Mouse (Mus musculus) hematopoietic stem cell, adult 5-6 weeks (primary cell): Measurements from ENCODE around the gene Mllt6. TPM values are rescaled to one million over a fixed set of nuclear protein-coding genes. Genes with fewer than 3 reads are reported as not detected.
A peak's percentile ranks its signal among the peaks of the same experiment; 100 is the strongest.

Experiments used
- ATAC-seq, 2 experiments: fragments of 125-278 bp in 1 of 2; replicated peaks in 1 of 2; 2 replicates each; pipeline ENCODE4 v1.8.0; 2016 to 2017; ENCODE audit warnings: inconsistent platforms in 2 of 2, mild to moderate bottlenecking in 2 of 2, moderate number of reproducible peaks in 2 of 2, low read depth in 1 of 2, moderate TSS enrichment in 1 of 2; ENCODE audit not compliant: low FRiP score in 2 of 2, poor library complexity in 2 of 2, severe bottlenecking in 2 of 2, insufficient read depth in 1 of 2, low TSS enrichment in 1 of 2
- total RNA-seq: library from RNA; stranded (forward); fragments of 172-1452, 232-1000 nt; gene quantifications from 2 replicates; pipeline ENCODE4 v1.2.3, GENCODE M21; 2017

Gene Mllt6
- total RNA-seq, 1 experiment from 2014 or later, result 19.5 TPM

GRCm38 (mm10) chr11:97680430-97680829, 17.2 kb downstream of the Mllt6 start:
- no peak for ATAC-seq

- ATAC-seq, result no peak
Measured at GRCm38 (mm10) chr11:97682504-97683055, 19.4 kb downstream of the Mllt6 start.

GRCm38 (mm10) chr11:97684063-97684680, 21.0 kb downstream of the Mllt6 start:
- peak in 1 of 2 experiments; percentile 15; a peak in 1 of 4 replicates for ATAC-seq

- ATAC-seq, result no peak
Measured at GRCm38 (mm10) chr11:97684766-97685165, 21.6 kb downstream of the Mllt6 start.

GRCm38 (mm10) chr11:97685613-97686321, 22.6 kb downstream of the Mllt6 start, which contains the start of gene Cisd3:
TSS of gene Cisd3 (plus strand) at chr11:97685826.
- peak; percentile 80 to 81 for ATAC-seq

GRCm38 (mm10) chr11:97686322-97686908, 23.2 kb downstream of the Mllt6 start:
- ATAC-seq, result no peak

- no peak for ATAC-seq
Measured at GRCm38 (mm10) chr11:97687061-97687460, 23.8 kb downstream of the Mllt6 start.

- no peak for ATAC-seq
Measured at GRCm38 (mm10) chr11:97689861-97690260, 26.6 kb downstream of the Mllt6 start.

GRCm38 (mm10) chr11:97694435-97694834, 31.2 kb downstream of the Mllt6 start:
- no peak for ATAC-seq

GRCm38 (mm10) chr11:97694921-97695711, 31.9 kb downstream of the Mllt6 start:
- ATAC-seq, result no peak

GRCm38 (mm10) chr11:97695712-97696401, 32.6 kb downstream of the Mllt6 start:
- no peak for ATAC-seq

GRCm38 (mm10) chr11:97696669-97697068, 33.5 kb downstream of the Mllt6 start:
- no peak for ATAC-seq

- ATAC-seq, result no peak
Measured at GRCm38 (mm10) chr11:97697199-97697890, 34.1 kb downstream of the Mllt6 start.

GRCm38 (mm10) chr11:97697891-97698529, 34.8 kb downstream of the Mllt6 start:
- no peak for ATAC-seq

GRCm38 (mm10) chr11:97698741-97699611, 35.8 kb downstream of the Mllt6 start:
- ATAC-seq, result no peak
